Mouse (Mus musculus) CH12.LX (cell line): ENCODE data around the gene Btbd2. TPM values are rescaled to one million over a fixed set of nuclear protein-coding genes. Genes with fewer than 3 reads are reported as not detected.

Source experiments
- DNase-seq: peaks from one replicate; pipeline ENCODE4 v3.0.0-alpha.2; 2013; ENCODE audit errors: extremely low read depth
- H3K27ac ChIP-seq: 2 replicates; pipeline ENCODE4 v1.5.1; 2012; ENCODE audit warnings: low read depth, mild to moderate bottlenecking, control low read depth, moderate library complexity; ENCODE audit not compliant: insufficient read depth
- H3K27me3 ChIP-seq: replicated peaks from 2 replicates; pipeline ENCODE3; 2012; ENCODE audit warnings: inconsistent platforms
- H3K36me3 ChIP-seq, 2 experiments: replicated peaks in 1 of 2; 2 replicates each; pipeline versions ENCODE3 to v1.6.1; 2012; ENCODE audit warnings: inconsistent platforms in 1 of 2, low read length in 1 of 2, mild to moderate bottlenecking in 1 of 2, mixed read lengths in 1 of 2, moderate library complexity in 1 of 2; ENCODE audit not compliant: control insufficient read depth in 1 of 2, insufficient read depth in 1 of 2
- H3K4me1 ChIP-seq, 2 experiments: 2 replicates each; pipeline ENCODE4 v1.6.1; 2012; ENCODE audit warnings: inconsistent platforms in 1 of 2, moderate library complexity in 1 of 2; ENCODE audit not compliant: insufficient read depth in 2 of 2, control insufficient read depth in 1 of 2
- H3K4me2 ChIP-seq: 2 replicates; pipeline ENCODE4 v1.6.1; 2012; ENCODE audit warnings: low read depth, mild to moderate bottlenecking, control low read depth; ENCODE audit not compliant: poor library complexity, insufficient read depth, severe bottlenecking
- H3K4me3 ChIP-seq, 3 experiments: fragments of 150-350 bp in 1 of 3; sonication (generic) in 1 of 3; replicated peaks in 1 of 3; 2 replicates each; pipeline versions ENCODE3 to v1.5.1; 2011 to 2012; ENCODE audit warnings: low read depth in 2 of 3, low read length in 2 of 3, mild to moderate bottlenecking in 2 of 3, moderate library complexity in 2 of 3, control low read depth in 1 of 3, improper control_type of control experiment in 1 of 3, inconsistent platforms in 1 of 3, mixed read lengths in 1 of 3; ENCODE audit not compliant: poor library complexity in 1 of 3
- H3K79me2 ChIP-seq: replicated peaks from 2 replicates; pipeline ENCODE4 v1.6.1; 2012; ENCODE audit warnings: mild to moderate bottlenecking, moderate library complexity; ENCODE audit not compliant: control insufficient read depth, poor library complexity, insufficient read depth, severe bottlenecking; ENCODE audit errors: extremely low read depth
- H3K9ac ChIP-seq: 2 replicates; pipeline ENCODE4 v1.6.1; 2012; ENCODE audit warnings: low read depth, mild to moderate bottlenecking, control low read depth, moderate library complexity; ENCODE audit not compliant: insufficient read depth
- H3K9me3 ChIP-seq: replicated peaks from 2 replicates; pipeline ENCODE3; 2012; ENCODE audit warnings: low read length, inconsistent platforms, mixed read lengths
- CHD1 ChIP-seq: IDR thresholded peaks from 2 replicates; pipeline ENCODE4 v1.6.1; 2012; ENCODE audit warnings: low read depth, low read length, improper control_type of control experiment, inconsistent platforms
- CHD2 ChIP-seq: IDR thresholded peaks from 2 replicates; pipeline ENCODE4 v1.6.1; 2011; ENCODE audit warnings: low read length, improper control_type of control experiment
- E2F4 ChIP-seq: IDR thresholded peaks from 2 replicates; pipeline ENCODE4 v1.6.1; 2011; ENCODE audit warnings: low read depth, low read length, improper control_type of control experiment; ENCODE audit not compliant: insufficient replicate concordance
- ELF1 ChIP-seq: IDR thresholded peaks from 2 replicates; pipeline ENCODE4 v1.6.1; 2014; ENCODE audit warnings: low read depth, mild to moderate bottlenecking, inconsistent platforms, low read length, improper control_type of control experiment
- EP300 ChIP-seq: IDR thresholded peaks from 2 replicates; pipeline ENCODE4 v1.6.1; 2011; ENCODE audit warnings: low read length, improper control_type of control experiment
- ETS1 ChIP-seq: conservative IDR thresholded peaks from 2 replicates; pipeline ENCODE4 v1.6.1; 2012; ENCODE audit warnings: low read depth, mild to moderate bottlenecking, inconsistent platforms, low read length, improper control_type of control experiment, moderate library complexity
- GABPA ChIP-seq: IDR thresholded peaks from 2 replicates; pipeline ENCODE4 v1.6.1; 2012; ENCODE audit warnings: low read depth, low read length, improper control_type of control experiment, inconsistent platforms; ENCODE audit not compliant: insufficient replicate concordance
- HCFC1 ChIP-seq: IDR thresholded peaks from 2 replicates; pipeline ENCODE4 v1.6.1; 2012; ENCODE audit warnings: low read depth, mild to moderate bottlenecking, inconsistent platforms, low read length, improper control_type of control experiment
- IRF4 ChIP-seq: IDR thresholded peaks from 2 replicates; pipeline ENCODE4 v1.6.1; 2014; ENCODE audit warnings: low read depth, mild to moderate bottlenecking, inconsistent platforms, low read length, improper control_type of control experiment
- JUN ChIP-seq: IDR thresholded peaks from 2 replicates; pipeline ENCODE4 v1.6.1; 2011; ENCODE audit warnings: low read depth, mild to moderate bottlenecking, low read length, improper control_type of control experiment, moderate library complexity; ENCODE audit not compliant: insufficient read depth
- JUND ChIP-seq: conservative IDR thresholded peaks from 2 replicates; pipeline ENCODE4 v1.6.1; 2011; ENCODE audit warnings: low read depth, low read length, improper control_type of control experiment
- KAT2A ChIP-seq: IDR thresholded peaks from 2 replicates; pipeline ENCODE4 v1.6.1; 2012; ENCODE audit warnings: low read length, improper control_type of control experiment, inconsistent platforms; ENCODE audit not compliant: insufficient replicate concordance
- MAFK ChIP-seq: IDR thresholded peaks from 2 replicates; pipeline ENCODE4 v1.6.1; 2011; ENCODE audit warnings: low read length, improper control_type of control experiment; ENCODE audit not compliant: insufficient replicate concordance
- MAZ ChIP-seq: IDR thresholded peaks from 2 replicates; pipeline ENCODE4 v1.6.1; 2012; ENCODE audit warnings: low read depth, mild to moderate bottlenecking, inconsistent platforms, low read length, improper control_type of control experiment, moderate library complexity
- MEF2A ChIP-seq: IDR thresholded peaks from 2 replicates; pipeline ENCODE4 v1.6.1; 2014; ENCODE audit warnings: low read depth, mild to moderate bottlenecking, inconsistent platforms, low read length, improper control_type of control experiment, borderline replicate concordance
- MYC ChIP-seq: IDR thresholded peaks from 2 replicates; pipeline ENCODE4 v1.6.1; 2011; ENCODE audit warnings: low read depth, mild to moderate bottlenecking, improper control_type of control experiment, low read length
- NELFE ChIP-seq: IDR thresholded peaks from 2 replicates; pipeline ENCODE4 v1.6.1; 2011; ENCODE audit warnings: low read depth, low read length, improper control_type of control experiment
- NRF1 ChIP-seq: IDR thresholded peaks from 2 replicates; pipeline ENCODE4 v1.6.1; 2014; ENCODE audit warnings: low read depth, mild to moderate bottlenecking, inconsistent platforms, low read length, improper control_type of control experiment, moderate library complexity
- POLR2A ChIP-seq: IDR thresholded peaks from 2 replicates; pipeline ENCODE4 v1.6.1; 2011; ENCODE audit warnings: low read depth, mild to moderate bottlenecking, improper control_type of control experiment, low read length
- POLR2AphosphoS2 ChIP-seq: IDR thresholded peaks from 2 replicates; pipeline ENCODE4 v1.6.1; 2011; ENCODE audit warnings: low read depth, low read length, improper control_type of control experiment
- RAD21 ChIP-seq: IDR thresholded peaks from 2 replicates; pipeline ENCODE4 v1.6.1; 2011; ENCODE audit warnings: low read depth, mild to moderate bottlenecking, low read length, improper control_type of control experiment, moderate library complexity
- RCOR1 ChIP-seq: conservative IDR thresholded peaks from 2 replicates; pipeline ENCODE4 v1.6.1; 2012; ENCODE audit warnings: low read depth, mild to moderate bottlenecking, inconsistent platforms, low read length, improper control_type of control experiment
- SIN3A ChIP-seq: IDR thresholded peaks from 2 replicates; pipeline ENCODE4 v1.6.1; 2012; ENCODE audit warnings: low read length, improper control_type of control experiment, inconsistent platforms
- SMC3 ChIP-seq: IDR thresholded peaks from 2 replicates; pipeline ENCODE4 v1.6.1; 2011; ENCODE audit warnings: low read depth, low read length, improper control_type of control experiment
- TBP ChIP-seq: conservative IDR thresholded peaks from 2 replicates; pipeline ENCODE4 v1.6.1; 2011; ENCODE audit warnings: low read depth, low read length, improper control_type of control experiment
- TCF12 ChIP-seq: IDR thresholded peaks from 2 replicates; pipeline ENCODE4 v1.6.1; 2014; ENCODE audit warnings: low read depth, mild to moderate bottlenecking, inconsistent platforms, low read length, improper control_type of control experiment
- UBTF ChIP-seq: IDR thresholded peaks from 2 replicates; pipeline ENCODE4 v1.6.1; 2012; ENCODE audit warnings: low read depth, mild to moderate bottlenecking, inconsistent platforms, low read length, improper control_type of control experiment, moderate library complexity
- USF1 ChIP-seq: IDR thresholded peaks from 2 replicates; pipeline ENCODE4 v1.6.1; 2014; ENCODE audit warnings: low read depth, mild to moderate bottlenecking, inconsistent platforms, low read length, improper control_type of control experiment
- ZC3H11A ChIP-seq: IDR thresholded peaks from 2 replicates; pipeline ENCODE4 v1.6.1; 2012; ENCODE audit warnings: low read depth, mild to moderate bottlenecking, inconsistent platforms, low read length, improper control_type of control experiment
- ZKSCAN1 ChIP-seq: IDR thresholded peaks from 2 replicates; pipeline ENCODE4 v1.6.1; 2012; ENCODE audit warnings: low read depth, inconsistent platforms, low read length, improper control_type of control experiment, borderline replicate concordance
- ZMIZ1 ChIP-seq: IDR thresholded peaks from 2 replicates; pipeline ENCODE4 v1.6.1; 2012; ENCODE audit warnings: low read depth, mild to moderate bottlenecking, inconsistent platforms, low read length, improper control_type of control experiment
- ZNF384 ChIP-seq: IDR thresholded peaks from 2 replicates; pipeline ENCODE4 v1.6.1; 2012; ENCODE audit warnings: low read depth, low read length, improper control_type of control experiment, inconsistent platforms
- dilution Hi-C: fragments of 300-500 bp; cut with MboI; formaldehyde crosslinking; loops from 2 replicates; pipeline ENCODE4 v1.14.3; 2020; ENCODE audit warnings: low sequenced_read_pairs; ENCODE audit not compliant: extremely low pct_unique_long_range_greater_than_20kb, extremely low pct_ligation_motif_present
- in situ Hi-C: fragments of 300-500 bp; cut with MboI; formaldehyde crosslinking; loops from 3 replicates; pipeline ENCODE4 v1.14.3; 2019; ENCODE audit warnings: low sequenced_read_pairs, low pct_ligation_motif_present, low pct_unique_long_range_greater_than_20kb, mixed read lengths
- polyA plus RNA-seq: library from polyadenylated mRNA; unstranded; fragments of >175 nt; gene quantifications from 2 replicates; pipeline ENCODE4 v1.2.1, GENCODE M21; 2012; ENCODE audit warnings: low read depth; ENCODE audit not compliant: insufficient read length
- total RNA-seq, 2 experiments: library from RNA; depleted of rRNA; stranded (reverse); fragments of 300-350 nt in 1 of 2; fragments of >200 nt in 1 of 2; gene quantifications; 2 replicates each; pipeline ENCODE4 v1.2.3; 2012 to 2014

The Btbd2 gene
- total and polyA plus RNA-seq, 3 experiments, result 11.1 to 26.2 (median 19.4) TPM

- peak overlapping the region; percentile 94 for H3K9ac ChIP-seq
- no peaks in the 10 kb centered on the region for H3K27me3 ChIP-seq
- H3K4me3 ChIP-seq, result peak overlapping the region; percentile 77 to 86 (median 78)
- H3K9me3 ChIP-seq, result no peaks in the 10 kb centered on the region
- no peaks in the 10 kb centered on the region for H3K79me2 ChIP-seq
- H3K36me3 ChIP-seq, result peaks cover 0 to 11% of the 10 kb centered on the region in 2 experiments
- peaks cover 17 to 47% of the 10 kb centered on the region in 2 experiments for H3K4me1 ChIP-seq
- dilution Hi-C loops, result no loop called here
- TF ChIP-seq SIN3A (0 out of 2 replicates have a peak, but pooled peaks have one; percentile 32), JUND (no peak), NRF1 (no peak), ZNF384 (no peak), HCFC1 (no peak), E2F4 (no peak), ZMIZ1 (peak; percentile 43), MAZ (0 out of 2 replicates have a peak, but pooled peaks have one; percentile 20), SMC3 (no peak), USF1 (no peak), NELFE (peak; percentile 42; the same call in 1 of the 2 replicates), ZC3H11A (no peak), RAD21 (no peak), ZKSCAN1 (no peak), MYC (no peak), MAFK (no peak), MEF2A (no peak), TBP (no peak), JUN (no peak), RCOR1 (no peak), TCF12 (peak; percentile 73), CHD1 (no peak), UBTF (no peak), KAT2A (no peak), ETS1 (no peak), POLR2AphosphoS2 (no peak), GABPA (no peak), CHD2 (peak; percentile 22; the same call in 1 of the 2 replicates), ELF1 (0 out of 2 replicates have a peak, but pooled peaks have one; percentile 17), POLR2A (peak; percentile 71; the same call in 1 of the 2 replicates), IRF4 (0 out of 2 replicates have a peak, but pooled peaks have one; percentile 16), EP300 (no peak)
- peak overlapping the region; percentile 4; the same call in 1 of the 2 replicates for H3K27ac ChIP-seq
- H3K4me2 ChIP-seq, result peak overlapping the region; percentile 82
- DNase-seq, result peak; percentile 94
- in situ Hi-C loops, result no loop called here
Observed at GRCm38 (mm10) chr10:80656130-80656862, 575 bp downstream of the Btbd2 start.
